Comparison of ENCODE assay signal across 21 mouse cellular contexts in genomic region chr2:146814978-146815377, GRCm38 (mm10). TPM values are rescaled to one million over a fixed set of nuclear protein-coding genes. Genes with fewer than 3 reads are reported as not detected.
DNase-seq lines count a peak whose midpoint lies in the region; ATAC-seq and TF ChIP-seq lines count a peak whose summit lies in the region.
"Had no signal": no experiment of that assay in that cellular context is flagged by ENCODE, and none has a peak within 500 bp of the region (broad histone marks: within the 10 kb centered on the region; RNA-seq: fewer than 3 reads in every experiment).

No protein-coding gene starts in this region.

- ATAC-seq in forebrain, embryonic 14.5 days, result no peak
- no peak for ATAC-seq in lung, embryonic 14.5 days (ENCODE audit: insufficient read depth)
- ATAC-seq in stomach, postnatal 0 days (ENCODE audit: low FRiP score, low TSS enrichment), result no peak
- ATAC-seq in cerebellum, adult (ENCODE audit: insufficient number of reproducible peaks, low FRiP score, low TSS enrichment), result no peak

- WGBS in forebrain, embryonic 14.5 days, result 91% methylated on average over 7 of the region's 7 CpGs
- WGBS in forebrain, embryonic 10.5 days, result 92% methylated on average over 7 of the region's 7 CpGs
- WGBS in lung, embryonic 14.5 days, result 65% methylated on average over 7 of the region's 7 CpGs
- 69% methylated on average over 7 of the region's 7 CpGs for WGBS in stomach, postnatal 0 days

- peaks cover 6% of the 10 kb centered on the region for H3K4me1 ChIP-seq in forebrain, embryonic 14.5 days (ENCODE audit: control insufficient read depth, insufficient read depth, low read length)
- H3K4me1 ChIP-seq in forebrain, embryonic 10.5 days, result peaks cover 7% of the 10 kb centered on the region
- no peaks in the 10 kb centered on the region for H3K4me1 ChIP-seq in lung, embryonic 14.5 days (ENCODE audit: insufficient read depth)
- H3K4me1 ChIP-seq in stomach, postnatal 0 days (replicated peaks; ENCODE audit: control insufficient read depth, insufficient read depth), result no peaks in the 10 kb centered on the region
- H3K4me1 ChIP-seq: heart, embryonic 10.5 days; lung, embryonic 15.5 days had no signal

- no peak overlapping the region for H3K27ac ChIP-seq in forebrain, embryonic 14.5 days (ENCODE audit: low read depth, low read length)
- no peak overlapping the region for H3K27ac ChIP-seq in forebrain, embryonic 10.5 days
- H3K27ac ChIP-seq in lung, embryonic 14.5 days (ENCODE audit: low read depth), result no peak overlapping the region
- no peak overlapping the region for H3K27ac ChIP-seq in stomach, postnatal 0 days (replicated peaks)
- H3K27ac ChIP-seq: embryonic facial prominence, embryonic 13.5 days; heart, embryonic 10.5 days; hindbrain, embryonic 14.5 days; lung, embryonic 15.5 days had no signal

- H3K9ac ChIP-seq in forebrain, embryonic 14.5 days (ENCODE audit: low read length), result no peak overlapping the region
- no peak overlapping the region for H3K9ac ChIP-seq in lung, embryonic 14.5 days
- H3K9ac ChIP-seq in stomach, postnatal 0 days (ENCODE audit: low read length), result no peak overlapping the region
- H3K9ac ChIP-seq: embryonic facial prominence, embryonic 13.5 days; hindbrain, embryonic 14.5 days; lung, embryonic 15.5 days had no signal

- no peaks in the 10 kb centered on the region for H3K9me3 ChIP-seq in forebrain, embryonic 14.5 days (replicated peaks; ENCODE audit: control insufficient read depth, low read length)
- no peaks in the 10 kb centered on the region for H3K9me3 ChIP-seq in forebrain, embryonic 10.5 days
- H3K9me3 ChIP-seq in lung, embryonic 14.5 days (ENCODE audit: low read depth, low read length), result no peaks in the 10 kb centered on the region
- no peaks in the 10 kb centered on the region for H3K9me3 ChIP-seq in stomach, postnatal 0 days (ENCODE audit: control insufficient read depth, low read length)
- H3K9me3 ChIP-seq: embryonic facial prominence, embryonic 13.5 days; G1E; heart, embryonic 10.5 days; lung, embryonic 15.5 days had no signal

- no peak overlapping the region for H3K4me2 ChIP-seq in forebrain, embryonic 14.5 days (ENCODE audit: low read length)
- no peak overlapping the region for H3K4me2 ChIP-seq in lung, embryonic 14.5 days
- H3K4me2 ChIP-seq in stomach, postnatal 0 days (replicated peaks; ENCODE audit: low read depth), result no peak overlapping the region
- H3K4me2 ChIP-seq: embryonic facial prominence, embryonic 13.5 days; hindbrain, embryonic 14.5 days; liver, embryonic 11.5 days; lung, embryonic 15.5 days had no signal

- DNase-seq in forebrain, embryonic 14.5 days (ENCODE audit: low spot score), result peak; percentile 42
- DNase-seq in forebrain, embryonic 10.5 days (ENCODE audit: extremely low spot score, low spot score), result no peak
- no peak for DNase-seq in lung, embryonic 14.5 days
- no peak for DNase-seq in lung, postnatal 10 days
- DNase-seq in brain, embryonic 14.5 days (ENCODE audit: low read depth), result peak; percentile 57
- DNase-seq in stomach, postnatal 0 days (ENCODE audit: low spot score), result no peak
- DNase-seq: adrenal gland, postnatal 36 days; cerebellum, postnatal 10 days; gastrocnemius, postnatal 10 days; heart, postnatal 14 days; kidney, adult 2 months; kidney, postnatal 4 days; thymus, postnatal 14 days had no signal

- no peaks in the 10 kb centered on the region for H3K27me3 ChIP-seq in forebrain, embryonic 14.5 days (replicated peaks; ENCODE audit: control insufficient read depth, insufficient read depth, low read length)
- H3K27me3 ChIP-seq in forebrain, embryonic 10.5 days (ENCODE audit: poor library complexity, severe bottlenecking), result no peaks in the 10 kb centered on the region
- no peaks in the 10 kb centered on the region for H3K27me3 ChIP-seq in lung, embryonic 14.5 days (ENCODE audit: insufficient read depth, low read length)
- H3K27me3 ChIP-seq in stomach, postnatal 0 days (ENCODE audit: control insufficient read depth, insufficient read depth, low read length), result no peaks in the 10 kb centered on the region
- H3K27me3 ChIP-seq: embryonic facial prominence, embryonic 13.5 days; lung, embryonic 15.5 days had no signal

- no peaks in the 10 kb centered on the region for H3K36me3 ChIP-seq in forebrain, embryonic 14.5 days (ENCODE audit: control insufficient read depth, insufficient read depth, low read length)
- H3K36me3 ChIP-seq in forebrain, embryonic 10.5 days (replicated peaks), result no peaks in the 10 kb centered on the region
- no peaks in the 10 kb centered on the region for H3K36me3 ChIP-seq in lung, embryonic 14.5 days (ENCODE audit: insufficient read depth)
- H3K36me3 ChIP-seq in stomach, postnatal 0 days (ENCODE audit: control insufficient read depth, insufficient read depth, low read length), result no peaks in the 10 kb centered on the region
- H3K36me3 ChIP-seq: embryonic facial prominence, embryonic 13.5 days; G1E; heart, embryonic 10.5 days; lung, embryonic 15.5 days had no signal

- no peak overlapping the region for H3K4me3 ChIP-seq in forebrain, embryonic 14.5 days (ENCODE audit: low read depth, low read length)
- H3K4me3 ChIP-seq in forebrain, embryonic 10.5 days, result no peak overlapping the region
- no peak overlapping the region for H3K4me3 ChIP-seq in lung, embryonic 14.5 days (ENCODE audit: low read depth, low read length)
- H3K4me3 ChIP-seq in stomach, postnatal 0 days (ENCODE audit: low read depth, low read length), result no peak overlapping the region
- H3K4me3 ChIP-seq: embryonic facial prominence, embryonic 13.5 days; heart, embryonic 10.5 days; lung, embryonic 15.5 days; myocyte had no signal

- TF ChIP-seq POLR2A in brain, embryonic 14.5 days (IDR thresholded peaks at IDR 0.05; ENCODE audit: borderline replicate concordance, extremely low read depth, insufficient read depth, insufficient read length, poor library complexity, severe bottlenecking), result no peak

- TF ChIP-seq EP300 in stomach, postnatal 0 days (optimal IDR thresholded peaks at IDR 0.05), result no peak

- TF ChIP-seq CTCF in lung, embryonic 14.5 days (IDR thresholded peaks at IDR 0.05; ENCODE audit: low read depth), result 0 out of 2 replicates have a peak, but pooled peaks have one; percentile 21
- TF ChIP-seq CTCF in brain, embryonic 14.5 days (IDR thresholded peaks at IDR 0.05; ENCODE audit: borderline replicate concordance, extremely low read depth, insufficient read depth, insufficient read length), result no peak
- TF ChIP-seq CTCF in stomach, postnatal 0 days (IDR thresholded peaks at IDR 0.05; ENCODE audit: low read depth), result peak; percentile 28; the same call in 1 of the 2 replicates

RNA-seq across cellular contexts. Expression of gene Kiz, which starts 40.7 kb away (rescaled TPM):
- 28.7 and 30.5 TPM in 2 replicates for polyA plus RNA-seq in forebrain, embryonic 14.5 days (2014; fragmentation: Nextera tagmentation; extraction: Ambion mirVana)
- 23.9 and 27.5 TPM in 2 replicates for polyA plus RNA-seq in forebrain, embryonic 10.5 days (2016; fragmentation: Nextera tagmentation; extraction: Ambion mirVana)
- 30.8 and 31.6 TPM in 2 replicates for polyA plus RNA-seq in lung, embryonic 14.5 days (2014; fragmentation: Nextera tagmentation; extraction: Ambion mirVana)
- polyA plus RNA-seq in brain, embryonic 14.5 days (2012; rRNA removed), result 12.7 and 14.6 TPM in 2 replicates
- polyA plus RNA-seq in stomach, postnatal 0 days (2015; fragmentation: Nextera tagmentation; extraction: Ambion mirVana), result 11.7 and 13.3 TPM in 2 replicates

Comparison
In these comparisons a context has a peak if more than half of its experiments do, and no peak if none do; other contexts are left out.
1. DNase-seq: peak in forebrain, embryonic 14.5 days (single experiment) and brain, embryonic 14.5 days (single experiment); none in forebrain, embryonic 10.5 days (single experiment), lung, embryonic 14.5 days (single experiment), lung, postnatal 10 days (single experiment) and stomach, postnatal 0 days (single experiment).